Mouse (Mus musculus): ENCODE data around the gene Gm11985. TPM values are rescaled to one million over a fixed set of nuclear protein-coding genes. Genes with fewer than 3 reads are reported as not detected.
"Not testable (repeated sequence)": the region's sequence is repeated elsewhere in the genome, so short reads cannot be mapped to it uniquely, and the experiment has no call there.

Gene Gm11985
- polyA plus RNA-seq, 1 experiment from 2014 or later = not detected

- no peak overlapping the region for H3K9ac ChIP-seq (ENCODE audit: low read depth, low read length)
- H3K4me2 ChIP-seq (ENCODE audit: low read depth, low read length) = no peak overlapping the region
- 85% methylated on average over 7 of the region's 7 CpGs for WGBS
- H3K4me1 ChIP-seq (ENCODE audit: control insufficient read depth, insufficient read depth, low read length) = no peaks in the 10 kb centered on the region
- H3K27ac ChIP-seq (ENCODE audit: low read length) = no peak overlapping the region
- H3K36me3 ChIP-seq (ENCODE audit: control insufficient read depth, insufficient read depth, low read length) = no peaks in the 10 kb centered on the region
- H3K9me3 ChIP-seq (ENCODE audit: control insufficient read depth, low read length) = no peaks in the 10 kb centered on the region
- no peak overlapping the region for H3K4me3 ChIP-seq (ENCODE audit: low read length)
- H3K27me3 ChIP-seq (replicated peaks; ENCODE audit: control insufficient read depth, insufficient read depth, low read length) = no peaks in the 10 kb centered on the region
- ATAC-seq = no peak
These were observed 38.6 kb upstream of the Gm11985 start for GRCm38 (mm10) chr11:7226810-7227550.

GRCm38 (mm10) chr11:7226200-7226599 lies 37.8 kb upstream of the Gm11985 start:
- H3K4me1 ChIP-seq (ENCODE audit: control insufficient read depth, insufficient read depth, low read length) = no peaks in the 10 kb centered on the region
- H3K27ac ChIP-seq (ENCODE audit: low read length) = no peak overlapping the region
- H3K4me3 ChIP-seq (ENCODE audit: low read length) = no peak overlapping the region
- no peak overlapping the region for H3K9ac ChIP-seq (ENCODE audit: low read depth, low read length)
- H3K4me2 ChIP-seq (ENCODE audit: low read depth, low read length) = no peak overlapping the region
- H3K36me3 ChIP-seq (ENCODE audit: control insufficient read depth, insufficient read depth, low read length) = no peaks in the 10 kb centered on the region
- H3K9me3 ChIP-seq (ENCODE audit: control insufficient read depth, low read length) = no peaks in the 10 kb centered on the region
- no peaks in the 10 kb centered on the region for H3K27me3 ChIP-seq (replicated peaks; ENCODE audit: control insufficient read depth, insufficient read depth, low read length)
- ATAC-seq = no peak
- WGBS = 82% methylated on average over 2 of the region's 2 CpGs

GRCm38 (mm10) chr11:7221826-7222225 lies 33.5 kb upstream of the Gm11985 start:
- ATAC-seq; H3K4me2 ChIP-seq (ENCODE audit: low read depth, low read length); H3K4me1 ChIP-seq (ENCODE audit: control insufficient read depth, insufficient read depth, low read length); H3K9me3 ChIP-seq (ENCODE audit: control insufficient read depth, low read length); H3K27me3 ChIP-seq (replicated peaks; ENCODE audit: control insufficient read depth, insufficient read depth, low read length); H3K36me3 ChIP-seq (ENCODE audit: control insufficient read depth, insufficient read depth, low read length); H3K4me3 ChIP-seq (ENCODE audit: low read length); H3K27ac ChIP-seq (ENCODE audit: low read length); H3K9ac ChIP-seq (ENCODE audit: low read depth, low read length): not testable (repeated sequence)
- 77% methylated on average over 8 of the region's 8 CpGs for WGBS

GRCm38 (mm10) chr11:7215703-7216102 lies 27.3 kb upstream of the Gm11985 start:
- WGBS = 14% methylated on average over 8 of the region's 8 CpGs
- no peak overlapping the region for H3K4me2 ChIP-seq (ENCODE audit: low read depth, low read length)
- no peak overlapping the region for H3K27ac ChIP-seq (ENCODE audit: low read length)
- H3K9me3 ChIP-seq (ENCODE audit: control insufficient read depth, low read length) = no peaks in the 10 kb centered on the region
- H3K4me1 ChIP-seq (ENCODE audit: control insufficient read depth, insufficient read depth, low read length) = peaks cover 11% of the 10 kb centered on the region
- no peaks in the 10 kb centered on the region for H3K36me3 ChIP-seq (ENCODE audit: control insufficient read depth, insufficient read depth, low read length)
- H3K4me3 ChIP-seq (ENCODE audit: low read length) = no peak overlapping the region
- no peak overlapping the region for H3K9ac ChIP-seq (ENCODE audit: low read depth, low read length)
- ATAC-seq = no peak
- peaks cover 34% of the 10 kb centered on the region for H3K27me3 ChIP-seq (replicated peaks; ENCODE audit: control insufficient read depth, insufficient read depth, low read length)

GRCm38 (mm10) chr11:7214761-7215160 lies 26.4 kb upstream of the Gm11985 start:
- Histone ChIP-seq H3K27me3 (replicated peaks; ENCODE audit: control insufficient read depth, insufficient read depth, low read length) (peaks cover 34% of the 10 kb centered on the region), H3K4me1 (ENCODE audit: control insufficient read depth, insufficient read depth, low read length) (peaks cover 11% of the 10 kb centered on the region), H3K4me3 (ENCODE audit: low read length) (0 out of 2 replicates have a peak overlapping the region, but pooled peaks have one; percentile 64), H3K9me3 (ENCODE audit: control insufficient read depth, low read length) (no peaks in the 10 kb centered on the region), H3K36me3 (ENCODE audit: control insufficient read depth, insufficient read depth, low read length) (no peaks in the 10 kb centered on the region), H3K9ac (ENCODE audit: low read depth, low read length) (no peak overlapping the region), H3K4me2 (ENCODE audit: low read depth, low read length) (peak overlapping the region; percentile 91), H3K27ac (ENCODE audit: low read length) (no peak overlapping the region)
- 7% methylated on average over 14 of the region's 14 CpGs for WGBS
- ATAC-seq = no peak

- Histone ChIP-seq H3K4me2 (ENCODE audit: low read depth, low read length) (peak overlapping the region; percentile 91), H3K4me1 (ENCODE audit: control insufficient read depth, insufficient read depth, low read length) (peaks cover 11% of the 10 kb centered on the region), H3K27me3 (replicated peaks; ENCODE audit: control insufficient read depth, insufficient read depth, low read length) (peaks cover 34% of the 10 kb centered on the region), H3K9ac (ENCODE audit: low read depth, low read length) (no peak overlapping the region), H3K9me3 (ENCODE audit: control insufficient read depth, low read length) (no peaks in the 10 kb centered on the region), H3K36me3 (ENCODE audit: control insufficient read depth, insufficient read depth, low read length) (no peaks in the 10 kb centered on the region), H3K27ac (ENCODE audit: low read length) (no peak overlapping the region), H3K4me3 (ENCODE audit: low read length) (peak overlapping the region; percentile 64)
- ATAC-seq = no peak
- WGBS = 2% methylated on average over 12 of the region's 12 CpGs
These were observed 25.9 kb upstream of the Gm11985 start for GRCm38 (mm10) chr11:7214342-7214660.

GRCm38 (mm10) chr11:7213501-7214341 lies 25.4 kb upstream of the Gm11985 start, which contains the start of gene Igfbp3:
TSS of gene Igfbp3 (minus strand) at chr11:7213923.
- peaks cover 11% of the 10 kb centered on the region for H3K4me1 ChIP-seq (ENCODE audit: control insufficient read depth, insufficient read depth, low read length)
- no peaks in the 10 kb centered on the region for H3K9me3 ChIP-seq (ENCODE audit: control insufficient read depth, low read length)
- no peak within 1 kb of the TSS for H3K27ac ChIP-seq (ENCODE audit: low read length)
- H3K9ac ChIP-seq (ENCODE audit: low read depth, low read length) = peak within 1 kb of the TSS; percentile 64
- H3K27me3 ChIP-seq (replicated peaks; ENCODE audit: control insufficient read depth, insufficient read depth, low read length) = peaks cover 34% of the 10 kb centered on the region
- peak within 1 kb of the TSS; percentile 91 for H3K4me2 ChIP-seq (ENCODE audit: low read depth, low read length)
- peak; percentile 81 for ATAC-seq
- under 1% methylated on average over 99 of the region's 104 CpGs for WGBS
- no peaks in the 10 kb centered on the region for H3K36me3 ChIP-seq (ENCODE audit: control insufficient read depth, insufficient read depth, low read length)
- peak within 1 kb of the TSS; percentile 64 for H3K4me3 ChIP-seq (ENCODE audit: low read length)

- Histone ChIP-seq H3K27me3 (replicated peaks; ENCODE audit: control insufficient read depth, insufficient read depth, low read length) (peaks cover 34% of the 10 kb centered on the region), H3K4me2 (ENCODE audit: low read depth, low read length) (peak overlapping the region; percentile 91), H3K9ac (ENCODE audit: low read depth, low read length) (peak overlapping the region; percentile 64), H3K27ac (ENCODE audit: low read length) (no peak overlapping the region), H3K36me3 (ENCODE audit: control insufficient read depth, insufficient read depth, low read length) (no peaks in the 10 kb centered on the region), H3K4me1 (ENCODE audit: control insufficient read depth, insufficient read depth, low read length) (peaks cover 11% of the 10 kb centered on the region), H3K9me3 (ENCODE audit: control insufficient read depth, low read length) (no peaks in the 10 kb centered on the region), H3K4me3 (ENCODE audit: low read length) (peak overlapping the region; percentile 64)
- no peak for ATAC-seq
- WGBS = 2% methylated on average over 19 of the region's 19 CpGs
These were observed 24.8 kb upstream of the Gm11985 start for GRCm38 (mm10) chr11:7213161-7213500.

- peaks cover 11% of the 10 kb centered on the region for H3K4me1 ChIP-seq (ENCODE audit: control insufficient read depth, insufficient read depth, low read length)
- no peak overlapping the region for H3K27ac ChIP-seq (ENCODE audit: low read length)
- no peaks in the 10 kb centered on the region for H3K36me3 ChIP-seq (ENCODE audit: control insufficient read depth, insufficient read depth, low read length)
- no peak for ATAC-seq
- H3K4me3 ChIP-seq (ENCODE audit: low read length) = peak overlapping the region; percentile 64
- WGBS = 17% methylated on average over 17 of the region's 17 CpGs
- peaks cover 34% of the 10 kb centered on the region for H3K27me3 ChIP-seq (replicated peaks; ENCODE audit: control insufficient read depth, insufficient read depth, low read length)
- H3K9ac ChIP-seq (ENCODE audit: low read depth, low read length) = peak overlapping the region; percentile 64; the same call in 1 of the 2 replicates
- no peaks in the 10 kb centered on the region for H3K9me3 ChIP-seq (ENCODE audit: control insufficient read depth, low read length)
- peak overlapping the region; percentile 91 for H3K4me2 ChIP-seq (ENCODE audit: low read depth, low read length)
These were observed 23.9 kb upstream of the Gm11985 start for GRCm38 (mm10) chr11:7212126-7212798.

All from intestine, embryonic 16.5 days (tissue).